Mouse (Mus musculus) liver, adult 2 months (tissue): ENCODE results near the gene Sorbs1. TPM values are rescaled to one million over a fixed set of nuclear protein-coding genes. Genes with fewer than 3 reads are reported as not detected.

Source experiments
- DNase-seq: peaks from one replicate; pipeline ENCODE4 v3.0.0-alpha.2; 2011; ENCODE audit warnings: low read depth, low spot score; ENCODE audit errors: extremely low read depth
- H3K27ac ChIP-seq: fragments of 200-500 bp; replicated peaks from 2 replicates; pipeline ENCODE4 v1.5.1; 2012; ENCODE audit warnings: low read depth, mild to moderate bottlenecking, control low read depth, inconsistent platforms, low read length; ENCODE audit not compliant: insufficient read depth
- H3K27me3 ChIP-seq: fragments of 200-500 bp; 2 replicates; pipeline ENCODE4 v1.6.1; 2012; ENCODE audit warnings: mild to moderate bottlenecking, moderate library complexity, low read length, inconsistent platforms; ENCODE audit not compliant: control insufficient read depth, insufficient read depth
- H3K36me3 ChIP-seq: fragments of 200-500 bp; 2 replicates; pipeline ENCODE4 v1.6.1; 2012; ENCODE audit warnings: low read length, inconsistent platforms; ENCODE audit not compliant: control insufficient read depth, insufficient read depth
- H3K4me1 ChIP-seq: fragments of 200-500 bp; 2 replicates; pipeline ENCODE4 v1.6.1; 2011; ENCODE audit warnings: low read length; ENCODE audit not compliant: control insufficient read depth, insufficient read depth
- H3K4me3 ChIP-seq: fragments of 200-500 bp; 2 replicates; pipeline ENCODE4 v1.5.1; 2011; ENCODE audit warnings: low read depth, mild to moderate bottlenecking, control low read depth, low read length, moderate library complexity; ENCODE audit not compliant: insufficient read depth
- H3K79me2 ChIP-seq: fragments of 200-500 bp; 2 replicates; pipeline ENCODE4 v1.6.1; 2012; ENCODE audit warnings: inconsistent platforms, mild to moderate bottlenecking, low read length, moderate library complexity; ENCODE audit not compliant: control insufficient read depth, insufficient read depth
- H3K9ac ChIP-seq: fragments of 200-500 bp; 2 replicates; pipeline ENCODE4 v1.6.1; 2012; ENCODE audit warnings: low read depth, mild to moderate bottlenecking, control low read depth, inconsistent platforms, low read length
- CTCF ChIP-seq: fragments of 200-500 bp; IDR thresholded peaks from 2 replicates; pipeline ENCODE4 v1.5.1; 2011; ENCODE audit warnings: low read depth, low read length, control low read depth
- POLR2A ChIP-seq: fragments of 200-500 bp; IDR thresholded peaks from 2 replicates; pipeline ENCODE4 v1.6.1; 2011; ENCODE audit warnings: low read length, control low read depth; ENCODE audit not compliant: insufficient read depth; ENCODE audit errors: extremely low read depth
- WGBS: fragments of 180-500 bp; shearing (Covaris S2); methylation state at CpG from one replicate; pipeline ENCODE4 v1.1.7; 2018; 5-methylcytosine and 5-hydroxymethylcytosine counted together
- polyA plus RNA-seq: library from polyadenylated mRNA; depleted of rRNA; stranded (reverse); fragments of >200 nt; gene quantifications from 2 replicates; pipeline ENCODE4 v1.2.3, GENCODE M21; 2012
- total RNA-seq: library from RNA; depleted of rRNA; stranded (reverse); fragments of >200 nt; gene quantifications from 2 replicates; pipeline ENCODE4 v1.2.3, GENCODE M21; 2014

Sorbs1 gene
- total and polyA plus RNA-seq, 2 experiments, result 12.0 to 41.0 TPM

- Histone ChIP-seq H3K4me1 (peaks cover 3% of the 10 kb centered on the region; the same call in 1 of the 2 replicates), H3K27me3 (no peaks in the 10 kb centered on the region), H3K9ac (no peak overlapping the region), H3K4me3 (no peak overlapping the region), H3K79me2 (no peaks in the 10 kb centered on the region; the same call in 1 of the 2 replicates), H3K36me3 (peaks cover 37% of the 10 kb centered on the region), H3K27ac (no peak overlapping the region)
- no peak for TF ChIP-seq CTCF
- TF ChIP-seq POLR2A, result no peak
- 81% methylated on average over 4 of the region's 4 CpGs for WGBS
- no peak for DNase-seq
Measured at GRCm38 (mm10) chr19:40336694-40337093, 176.9 kb downstream of the Sorbs1 start.

- TF ChIP-seq POLR2A (no peak), CTCF (no peak)
- Histone ChIP-seq H3K27ac (no peak overlapping the region), H3K27me3 (no peaks in the 10 kb centered on the region), H3K4me3 (no peak overlapping the region), H3K4me1 (no peaks in the 10 kb centered on the region), H3K79me2 (no peaks in the 10 kb centered on the region; the same call in 1 of the 2 replicates), H3K9ac (no peak overlapping the region), H3K36me3 (peaks cover 32% of the 10 kb centered on the region)
- no peak for DNase-seq
- WGBS, result 85% methylated on average over 5 of the region's 5 CpGs
Measured at GRCm38 (mm10) chr19:40333905-40334304, 179.7 kb downstream of the Sorbs1 start.

GRCm38 (mm10) chr19:40333081-40333480 is 180.5 kb downstream of the Sorbs1 start:
- 93% methylated on average over 4 of the region's 4 CpGs for WGBS
- DNase-seq, result no peak
- Histone ChIP-seq H3K27ac (no peak overlapping the region), H3K4me3 (no peak overlapping the region), H3K9ac (no peak overlapping the region), H3K27me3 (no peaks in the 10 kb centered on the region), H3K4me1 (no peaks in the 10 kb centered on the region), H3K79me2 (no peaks in the 10 kb centered on the region; the same call in 1 of the 2 replicates), H3K36me3 (peaks cover 34% of the 10 kb centered on the region)
- no peak for TF ChIP-seq POLR2A
- no peak for TF ChIP-seq CTCF

GRCm38 (mm10) chr19:40332303-40332702 is 181.3 kb downstream of the Sorbs1 start:
- no peak overlapping the region for H3K4me3 ChIP-seq
- TF ChIP-seq POLR2A (no peak), CTCF (no peak)
- no peaks in the 10 kb centered on the region; the same call in 1 of the 2 replicates for H3K79me2 ChIP-seq
- peaks cover 38% of the 10 kb centered on the region for H3K36me3 ChIP-seq
- 92% methylated on average over 6 of the region's 6 CpGs for WGBS
- H3K27ac ChIP-seq, result no peak overlapping the region
- no peak overlapping the region for H3K9ac ChIP-seq
- H3K27me3 ChIP-seq, result no peaks in the 10 kb centered on the region
- no peak for DNase-seq
- no peaks in the 10 kb centered on the region for H3K4me1 ChIP-seq

- no peak for DNase-seq
- Histone ChIP-seq H3K79me2 (no peaks in the 10 kb centered on the region; the same call in 1 of the 2 replicates), H3K36me3 (peaks cover 38% of the 10 kb centered on the region), H3K27me3 (no peaks in the 10 kb centered on the region), H3K9ac (no peak overlapping the region), H3K4me3 (no peak overlapping the region), H3K4me1 (no peaks in the 10 kb centered on the region), H3K27ac (no peak overlapping the region)
- TF ChIP-seq CTCF, result no peak
- no peak for TF ChIP-seq POLR2A
- WGBS, result 71% methylated on average over 6 of the region's 6 CpGs
Measured at GRCm38 (mm10) chr19:40331846-40332245, 181.7 kb downstream of the Sorbs1 start.

DNA sequence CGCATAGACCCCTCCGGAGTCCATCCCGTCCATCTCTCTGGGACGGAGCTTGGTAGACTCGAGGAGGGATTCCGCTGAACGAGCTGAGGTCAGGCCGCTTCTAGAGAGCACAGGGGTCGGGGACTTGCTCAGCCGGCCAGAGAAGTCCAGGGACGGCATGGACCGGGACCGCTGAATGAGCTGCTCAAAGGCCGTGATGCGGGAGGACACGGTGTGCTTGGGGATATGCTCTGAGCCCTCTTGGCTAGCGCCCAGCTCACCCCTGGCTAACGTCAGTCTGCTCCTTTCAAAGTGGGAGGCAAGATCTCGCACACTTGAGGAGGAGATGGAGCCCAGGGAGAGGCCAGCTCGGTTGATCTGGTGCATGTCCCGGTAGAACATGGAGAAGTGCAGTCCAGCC is 187.5 kb downstream of the Sorbs1 start:
- 91% methylated on average over 21 of the region's 21 CpGs for WGBS
- no peaks in the 10 kb centered on the region for H3K4me1 ChIP-seq
- DNase-seq, result no peak
- peaks cover 60% of the 10 kb centered on the region for H3K36me3 ChIP-seq
- no peak overlapping the region for H3K4me3 ChIP-seq
- H3K79me2 ChIP-seq, result no peaks in the 10 kb centered on the region
- H3K27me3 ChIP-seq, result no peaks in the 10 kb centered on the region
- H3K27ac ChIP-seq, result no peak overlapping the region
- no peak overlapping the region for H3K9ac ChIP-seq
- TF ChIP-seq POLR2A, result no peak
- no peak for TF ChIP-seq CTCF
